Mouse (Mus musculus) hematopoietic multipotent progenitor cell, adult 10-12 weeks (in vitro differentiated cells): ENCODE results near the gene Diablo. TPM values are rescaled to one million over a fixed set of nuclear protein-coding genes. Genes with fewer than 3 reads are reported as not detected.

Experiments
- polyA plus RNA-seq: library from polyadenylated mRNA; stranded (reverse); fragments of >175 nt; gene quantifications from 2 replicates; pipeline ENCODE4 v1.2.3, GENCODE M21; 2012; ENCODE audit warnings: low replicate concordance

Gene Diablo
- 3.1 and 9.1 TPM in 2 replicates for polyA plus RNA-seq

DNA sequence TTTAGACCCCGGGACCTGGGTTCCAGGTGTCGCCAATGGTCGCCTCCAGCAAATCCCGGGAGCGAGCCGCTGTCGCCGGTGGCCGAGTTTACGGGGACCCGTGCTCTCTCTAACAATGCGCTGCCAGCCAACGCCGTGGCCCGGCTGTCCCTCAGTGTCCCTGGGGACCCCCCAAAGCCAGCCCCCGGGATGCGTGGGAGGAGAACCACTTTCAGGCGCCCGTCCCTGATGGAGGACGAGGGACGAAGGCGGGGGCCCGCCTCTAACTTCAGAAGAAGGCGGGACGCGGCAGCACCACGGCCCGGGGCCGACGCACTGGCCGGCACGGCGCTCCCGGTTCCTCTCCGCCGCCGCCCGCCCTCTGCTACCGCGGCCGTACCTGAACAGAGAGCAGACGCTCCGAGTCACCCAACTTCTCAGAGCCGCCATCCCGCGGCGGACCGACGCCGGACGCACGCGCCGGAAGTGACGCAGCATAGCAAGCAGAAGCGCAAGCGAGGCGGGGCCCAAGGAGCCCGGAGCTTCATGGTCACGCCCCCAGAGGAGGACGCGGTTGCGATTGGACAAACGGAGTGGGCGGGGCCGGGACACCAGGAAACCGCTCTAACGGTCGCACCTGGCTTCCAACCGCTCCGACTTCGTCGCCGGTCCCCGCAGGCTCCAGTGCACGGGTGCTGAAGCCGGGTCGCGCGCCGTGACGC, at the start of gene Diablo:
TSS of gene Diablo (minus strand) at position 485 of the 701 bp plus-strand sequence.

DNA sequence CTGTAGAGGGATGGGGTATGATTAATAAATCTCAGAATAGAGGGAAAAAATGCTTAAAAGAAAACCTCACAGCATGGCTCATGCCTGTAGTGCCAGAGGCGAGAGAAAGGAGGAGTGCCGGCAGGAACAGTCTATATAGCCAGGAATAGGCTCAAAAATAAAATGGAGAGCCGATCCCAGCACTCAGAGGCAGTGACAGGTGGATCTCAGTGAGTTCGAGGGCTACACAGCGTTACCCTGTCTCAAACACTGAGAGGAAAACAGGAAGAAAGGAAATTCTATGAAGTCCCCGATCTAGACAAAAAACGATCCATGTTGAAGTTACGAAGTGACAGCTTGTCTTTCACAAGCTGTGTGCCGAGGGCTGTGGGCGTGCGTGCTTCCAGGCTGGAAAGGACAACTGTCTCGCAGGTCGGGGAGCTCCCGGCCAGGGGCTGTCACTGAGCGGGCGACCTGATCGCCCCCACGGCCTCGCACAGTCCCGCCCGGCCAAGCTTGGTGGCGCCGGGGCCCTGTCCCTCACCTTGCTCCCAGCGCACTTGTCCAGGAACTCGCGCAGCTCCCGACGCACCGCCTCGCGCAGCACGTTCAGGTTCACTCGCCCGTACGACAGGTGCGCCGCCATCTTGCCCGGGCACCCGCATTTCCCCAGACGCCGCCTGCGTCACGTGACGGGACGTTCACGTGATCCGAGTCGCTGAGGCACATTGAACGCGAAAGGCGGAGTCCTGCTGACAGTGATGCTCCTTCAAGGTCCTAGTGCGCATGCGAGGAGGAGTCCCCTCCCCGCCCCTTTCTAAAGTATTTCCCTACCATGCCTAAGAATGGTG, 48.6 kb upstream of the Diablo start, which contains the start of gene Vps33a:
TSS of gene Vps33a (minus strand) at position 682 of the 830 bp plus-strand sequence.

DNA sequence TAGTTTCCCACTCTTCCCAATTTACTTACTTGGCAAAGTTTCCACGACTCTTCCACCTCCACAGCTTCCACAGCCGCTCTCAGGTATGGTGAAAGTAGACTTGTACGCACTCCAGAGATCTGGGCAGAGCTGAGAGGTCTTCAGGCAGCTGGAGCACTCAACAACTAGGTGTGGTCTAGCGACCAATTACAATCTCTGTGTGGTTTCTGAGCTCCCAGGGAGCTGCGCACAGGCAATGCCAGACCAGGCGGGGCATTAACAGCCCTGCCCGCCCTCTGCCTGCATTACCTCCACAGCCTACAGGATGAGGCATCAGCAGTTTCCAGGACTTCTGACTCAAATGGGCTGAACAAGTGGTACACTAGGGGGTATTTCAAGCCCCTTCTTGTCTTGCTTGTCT, 1.3 kb upstream of the Diablo start, which contains the start of gene Gm49027:
TSS of gene Gm49027 (minus strand) at position 208 of the 400 bp plus-strand sequence.

DNA sequence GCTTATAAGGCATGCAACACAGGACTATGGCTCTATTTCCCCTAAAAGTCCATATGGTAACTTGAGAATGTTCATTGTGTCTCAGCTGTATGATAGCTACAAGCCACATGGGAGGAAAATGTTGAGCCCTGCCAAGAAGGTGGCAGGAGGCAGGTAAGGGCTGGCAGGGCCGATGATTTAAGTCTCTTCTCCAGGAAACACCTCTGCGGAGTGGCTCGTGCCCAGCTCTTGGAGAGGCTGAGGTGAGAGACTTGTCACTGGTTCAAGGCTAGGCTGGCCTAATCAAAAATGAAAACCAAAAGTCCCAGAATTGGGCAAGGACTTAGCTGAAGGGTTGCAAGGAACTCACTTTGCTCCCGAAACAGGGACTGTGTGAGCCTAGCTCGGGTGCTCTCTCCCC, 13.8 kb downstream of the Diablo start, which contains the start of gene B3gnt4:
TSS of gene B3gnt4 (plus strand) at position 301 of the 400 bp plus-strand sequence.

DNA sequence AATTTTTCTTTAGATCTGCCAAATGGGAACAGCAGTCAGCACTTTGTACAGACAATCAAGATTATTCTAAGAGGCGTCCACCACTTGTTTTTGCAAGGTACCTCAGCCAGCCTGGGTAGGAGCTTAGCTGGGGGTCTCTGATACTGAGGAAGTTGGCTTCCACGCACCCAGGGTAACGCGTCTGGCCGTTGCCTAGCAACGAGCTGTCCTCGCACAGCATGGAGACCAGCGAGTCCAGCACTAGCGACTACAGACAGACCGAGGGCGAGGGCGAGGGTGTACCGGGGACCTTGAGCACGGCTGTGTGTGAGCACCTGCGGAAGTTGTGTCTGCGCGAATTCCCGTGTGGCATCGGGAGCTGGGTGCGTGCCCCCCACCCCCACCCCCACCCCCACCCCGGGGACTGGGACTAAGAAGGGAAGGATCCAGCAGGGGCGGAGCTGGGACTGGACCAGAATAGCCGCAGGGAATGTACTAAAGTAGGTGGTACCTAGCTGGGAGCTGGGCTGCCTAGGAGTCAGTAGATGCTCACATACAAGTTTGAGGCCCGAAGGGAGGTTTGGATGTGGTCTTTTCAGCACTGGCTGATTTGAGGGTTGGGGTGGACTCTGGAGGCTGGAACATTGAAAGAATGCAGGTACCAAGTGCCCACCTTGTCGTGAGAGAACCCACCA, 34.7 kb downstream of the Diablo start, which contains the start of the genes Lrrc43 and Il31:
TSS of gene Lrrc43 (plus strand) at position 194 of the 674 bp plus-strand sequence.
TSS of gene Il31 (minus strand) at position 378 of the 674 bp plus-strand sequence.

Other genes starting within 250 kb of the Diablo start
- gene Bcl7a, start 180.3 kb downstream of the Diablo start, polyA plus RNA-seq = 47.3 and 50.2 TPM in 2 replicates
- 46.9 and 53.3 TPM in 2 replicates for gene Mlxip, start 129.4 kb downstream of the Diablo start, polyA plus RNA-seq
- gene Lrrc43, start 34.9 kb downstream of the Diablo start, polyA plus RNA-seq = not detected in 2 replicates
- not detected in 2 replicates for gene Il31, start 34.7 kb downstream of the Diablo start, polyA plus RNA-seq
- gene B3gnt4, start 13.7 kb downstream of the Diablo start, polyA plus RNA-seq = not detected in 2 replicates
- 0.56 and 0.85 TPM in 2 replicates for gene Gm49027, start 1.3 kb upstream of the Diablo start, polyA plus RNA-seq
- 5.2 and 14.4 TPM in 2 replicates for gene Vps33a, start 48.9 kb upstream of the Diablo start, polyA plus RNA-seq
- 16.2 and 23.8 TPM in 2 replicates for gene Clip1, start 160.4 kb upstream of the Diablo start, polyA plus RNA-seq
- gene Zcchc8, start 196.9 kb upstream of the Diablo start, polyA plus RNA-seq = 47.8 and 53.4 TPM in 2 replicates
- gene Rsrc2, start 225.2 kb upstream of the Diablo start, polyA plus RNA-seq = 5.0 and 35.3 TPM in 2 replicates
- 0.11 and 0.75 TPM in 2 replicates for gene Kntc1, start 225.5 kb upstream of the Diablo start, polyA plus RNA-seq